Mouse (Mus musculus) C2C12 (cell line): ENCODE measurements around the gene Ift122. TPM values are rescaled to one million over a fixed set of nuclear protein-coding genes. Genes with fewer than 3 reads are reported as not detected.

Experiments used
- H3K27me3 ChIP-seq: one replicate; pipeline ENCODE4 v1.6.1; 2011; ENCODE audit not compliant: control insufficient read depth, insufficient read depth, insufficient read length
- H3K36me3 ChIP-seq: one replicate; pipeline ENCODE4 v1.6.1; 2011; ENCODE audit not compliant: control insufficient read depth, insufficient read depth
- H3K4me3 ChIP-seq: one replicate; pipeline ENCODE4 v1.5.1; 2011; ENCODE audit warnings: mild to moderate bottlenecking, control low read depth; ENCODE audit not compliant: poor library complexity, insufficient read depth, severe bottlenecking
- H3K79me2 ChIP-seq: one replicate; pipeline ENCODE4 v1.6.1; 2011; ENCODE audit not compliant: control insufficient read depth, insufficient read depth
- H3K79me3 ChIP-seq: one replicate; pipeline ENCODE4 v1.6.1; 2011; ENCODE audit warnings: low read depth, control low read depth
- H3ac ChIP-seq: one replicate; pipeline ENCODE3; 2011; ENCODE audit warnings: low read depth; ENCODE audit not compliant: control insufficient read depth, insufficient read length
- CEBPB ChIP-seq: IDR thresholded peaks from one replicate; pipeline ENCODE4 v1.6.1; 2011; ENCODE audit warnings: low read depth, mild to moderate bottlenecking, control low read depth, moderate library complexity
- CTCF ChIP-seq: IDR thresholded peaks from one replicate; pipeline ENCODE4 v1.5.1; 2011; ENCODE audit not compliant: control insufficient read depth, insufficient read depth, insufficient read length
- FOSL1 ChIP-seq: IDR thresholded peaks from one replicate; pipeline ENCODE4 v1.8.0; 2011; ENCODE audit warnings: mild to moderate bottlenecking, low read length; ENCODE audit not compliant: poor library complexity, insufficient read depth, severe bottlenecking
- MAX ChIP-seq: IDR thresholded peaks from one replicate; pipeline ENCODE4 v1.6.1; 2011; ENCODE audit warnings: mild to moderate bottlenecking, control low read depth
- MYOD1 ChIP-seq: IDR thresholded peaks from one replicate; pipeline ENCODE4 v1.6.1; 2011; ENCODE audit warnings: low read depth; ENCODE audit not compliant: control insufficient read depth, insufficient read length
- MYOG ChIP-seq: IDR thresholded peaks from one replicate; pipeline ENCODE4 v1.6.1; 2011; ENCODE audit not compliant: control insufficient read depth, insufficient read length; ENCODE audit errors: extremely low read depth
- USF1 ChIP-seq: IDR thresholded peaks from one replicate; pipeline ENCODE4 v1.6.1; 2011; ENCODE audit warnings: low read depth, mild to moderate bottlenecking, control low read depth, moderate library complexity
- polyA plus RNA-seq: library from polyadenylated mRNA; unstranded; fragments of >200 nt; fragmentation: generic; extraction: Trizol; gene quantifications from one replicate; pipeline ENCODE4 v1.2.1, GENCODE M21; 2012; ENCODE audit warnings: missing spikeins

Ift122 gene
- polyA plus RNA-seq, 1 experiment: 13.4 TPM

DNA sequence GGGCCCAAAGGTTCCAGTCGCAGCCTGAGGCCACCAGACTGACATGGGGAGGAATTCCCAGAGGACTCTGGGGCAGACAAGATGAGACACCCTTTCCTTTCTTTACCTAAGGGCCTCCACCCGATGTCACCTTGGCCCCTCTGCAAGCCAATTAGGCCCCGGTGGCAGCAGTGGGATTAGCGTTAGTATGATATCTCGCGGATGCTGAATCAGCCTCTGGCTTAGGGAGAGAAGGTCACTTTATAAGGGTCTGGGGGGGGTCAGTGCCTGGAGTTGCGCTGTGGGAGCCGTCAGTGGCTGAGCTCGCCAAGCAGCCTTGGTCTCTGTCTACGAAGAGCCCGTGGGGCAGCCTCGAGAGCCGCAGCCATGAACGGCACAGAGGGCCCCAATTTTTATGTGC, 78.4 kb downstream of the Ift122 start, which contains the start of gene Rho:
Rho (plus strand) TSS at position 110 of the 400 bp plus-strand sequence.
- Histone ChIP-seq H3ac (no peak within 1 kb of the TSS), H3K4me3 (no peak within 1 kb of the TSS), H3K27me3 (no peaks in the 10 kb centered on the region), H3K36me3 (no peaks in the 10 kb centered on the region), H3K79me3 (no peaks in the 10 kb centered on the region), H3K79me2 (no peaks in the 10 kb centered on the region)
- TF ChIP-seq MAX (no peak), MYOD1 (no peak), FOSL1 (no peak), MYOG (no peak), USF1 (no peak), CTCF (no peak), CEBPB (no peak)

DNA sequence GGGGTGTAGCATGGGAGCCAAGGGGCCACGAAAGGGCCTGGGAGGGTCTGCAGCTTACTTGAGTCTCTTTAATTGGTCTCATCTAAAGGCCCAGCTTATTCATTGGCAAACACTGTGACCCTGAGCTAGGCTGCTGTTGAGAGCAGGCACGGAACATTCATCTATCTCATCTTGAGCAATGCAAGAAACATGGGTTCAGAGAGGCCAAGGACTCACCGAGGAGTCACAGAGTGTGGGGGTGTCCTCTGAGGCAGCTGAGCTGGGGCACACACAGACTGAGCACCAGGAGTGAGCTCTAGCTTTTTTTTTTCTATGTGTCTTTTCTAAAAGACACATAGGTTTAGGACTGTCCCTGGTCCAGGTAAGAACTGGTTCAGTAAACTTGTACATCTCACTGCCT, 79.1 kb downstream of the Ift122 start:
- no peaks in the 10 kb centered on the region for H3K79me3 ChIP-seq
- H3K36me3 ChIP-seq: no peaks in the 10 kb centered on the region
- TF ChIP-seq MAX: no peak
- no peak for TF ChIP-seq FOSL1
- TF ChIP-seq CTCF: no peak
- TF ChIP-seq CEBPB: no peak
- H3ac ChIP-seq: no peak overlapping the region
- H3K27me3 ChIP-seq: no peaks in the 10 kb centered on the region
- no peak overlapping the region for H3K4me3 ChIP-seq
- no peaks in the 10 kb centered on the region for H3K79me2 ChIP-seq

- no peaks in the 10 kb centered on the region for H3K27me3 ChIP-seq
- H3ac ChIP-seq: no peak overlapping the region
- H3K79me3 ChIP-seq: no peaks in the 10 kb centered on the region
These were observed 82.3 kb downstream of the Ift122 start for GRCm38 (mm10) chr6:115935544-115935943.

GRCm38 (mm10) chr6:115938011-115938410, 84.7 kb downstream of the Ift122 start:
- no peak overlapping the region for H3K4me3 ChIP-seq
- no peaks in the 10 kb centered on the region for H3K36me3 ChIP-seq
- H3K27me3 ChIP-seq: no peaks in the 10 kb centered on the region
- H3ac ChIP-seq: no peak overlapping the region
- TF ChIP-seq MYOG (no peak), CTCF (no peak), FOSL1 (no peak), MYOD1 (no peak), MAX (no peak), CEBPB (no peak), USF1 (no peak)
- no peaks in the 10 kb centered on the region for H3K79me2 ChIP-seq
- no peaks in the 10 kb centered on the region for H3K79me3 ChIP-seq

More at GRCm38 (mm10) chr6:115935544-115935943, 82.3 kb downstream of the Ift122 start:
- Histone ChIP-seq H3K79me2 (no peaks in the 10 kb centered on the region), H3K36me3 (no peaks in the 10 kb centered on the region), H3K4me3 (no peak overlapping the region)
- TF ChIP-seq MYOD1: no peak
- TF ChIP-seq FOSL1: no peak

DNA sequence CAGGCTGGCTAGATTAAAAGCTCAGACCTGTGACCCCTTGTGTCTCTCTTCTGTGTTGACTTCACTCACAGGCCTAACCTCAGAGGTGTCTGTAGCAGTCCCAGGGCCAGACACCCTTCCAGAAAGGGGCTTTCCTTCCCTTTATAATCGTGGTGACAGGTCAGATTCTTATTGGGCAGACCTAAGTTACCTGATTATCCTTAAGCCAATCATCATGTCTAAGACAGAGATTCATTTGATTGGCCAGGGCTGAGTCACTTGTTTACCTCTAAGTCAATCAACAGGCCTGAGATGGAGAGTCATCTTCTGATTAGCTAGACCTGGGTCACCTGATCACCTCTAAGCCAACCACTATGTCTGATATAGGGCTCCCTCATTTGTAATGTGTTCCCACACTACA, 85.5 kb downstream of the Ift122 start:
- Histone ChIP-seq H3K79me2 (no peaks in the 10 kb centered on the region), H3K4me3 (no peak overlapping the region), H3ac (no peak overlapping the region), H3K27me3 (no peaks in the 10 kb centered on the region), H3K36me3 (no peaks in the 10 kb centered on the region), H3K79me3 (no peaks in the 10 kb centered on the region)
- TF ChIP-seq CTCF (no peak), CEBPB (no peak), MYOG (no peak), MYOD1 (no peak), MAX (no peak), USF1 (no peak), FOSL1 (no peak)

DNA sequence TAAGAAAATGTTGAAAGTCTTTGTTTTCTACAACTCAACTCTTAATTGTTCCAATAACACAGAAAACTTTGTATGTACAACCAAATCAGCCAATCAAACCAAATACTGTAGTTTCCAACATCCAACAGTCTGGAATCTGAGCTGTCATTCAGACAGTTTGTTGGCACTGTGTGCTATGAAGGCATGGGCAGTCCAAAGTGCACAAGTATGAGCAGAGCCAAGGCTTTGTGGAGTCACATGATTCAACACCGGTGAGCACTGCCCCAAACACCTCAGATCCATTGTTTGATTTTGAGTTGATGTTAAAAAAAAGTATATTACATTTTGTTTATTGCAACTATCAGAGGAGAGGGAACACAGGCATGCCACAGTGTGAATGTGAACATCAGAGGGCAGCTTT, 87.3 kb downstream of the Ift122 start:
- H3K79me3 ChIP-seq: no peaks in the 10 kb centered on the region
- H3K27me3 ChIP-seq: no peaks in the 10 kb centered on the region
- H3K4me3 ChIP-seq: no peak overlapping the region
- H3ac ChIP-seq: no peak overlapping the region
- H3K36me3 ChIP-seq: no peaks in the 10 kb centered on the region
- TF ChIP-seq MYOD1 (no peak), CTCF (no peak), USF1 (no peak), MAX (no peak)
- H3K79me2 ChIP-seq: no peaks in the 10 kb centered on the region

- Histone ChIP-seq H3K27me3 (no peaks in the 10 kb centered on the region), H3K36me3 (no peaks in the 10 kb centered on the region), H3K79me2 (no peaks in the 10 kb centered on the region), H3K4me3 (no peak overlapping the region), H3ac (no peak overlapping the region), H3K79me3 (no peaks in the 10 kb centered on the region)
- TF ChIP-seq USF1: no peak
- TF ChIP-seq FOSL1: no peak
- TF ChIP-seq CEBPB: no peak
- TF ChIP-seq MAX: no peak
- TF ChIP-seq MYOG: no peak
- TF ChIP-seq CTCF: no peak
- no peak for TF ChIP-seq MYOD1
These were observed 87.9 kb downstream of the Ift122 start for GRCm38 (mm10) chr6:115941128-115941527.
